Mouse (Mus musculus): ENCODE results near the gene BC005537. TPM values are rescaled to one million over a fixed set of nuclear protein-coding genes. Genes with fewer than 3 reads are reported as not detected.

BC005537 gene
- polyA plus RNA-seq, 1 experiment from 2014 or later: 20.8 TPM

GRCm38 (mm10) chr13:24861084-24861483 lies 59.6 kb downstream of the BC005537 start:
- no peak overlapping the region for H3K4me3 ChIP-seq
- H3K9ac ChIP-seq: no peak overlapping the region
- WGBS: 82% methylated on average over 12 of the region's 12 CpGs
- no peak for ATAC-seq (ENCODE audit: low FRiP score)
- no peak overlapping the region for H3K4me2 ChIP-seq (replicated peaks)
- H3K27me3 ChIP-seq: no peaks in the 10 kb centered on the region
- H3K36me3 ChIP-seq: no peaks in the 10 kb centered on the region
- no peaks in the 10 kb centered on the region for H3K9me3 ChIP-seq (replicated peaks)
- no peaks in the 10 kb centered on the region for H3K4me1 ChIP-seq
- no peak overlapping the region for H3K27ac ChIP-seq

DNA sequence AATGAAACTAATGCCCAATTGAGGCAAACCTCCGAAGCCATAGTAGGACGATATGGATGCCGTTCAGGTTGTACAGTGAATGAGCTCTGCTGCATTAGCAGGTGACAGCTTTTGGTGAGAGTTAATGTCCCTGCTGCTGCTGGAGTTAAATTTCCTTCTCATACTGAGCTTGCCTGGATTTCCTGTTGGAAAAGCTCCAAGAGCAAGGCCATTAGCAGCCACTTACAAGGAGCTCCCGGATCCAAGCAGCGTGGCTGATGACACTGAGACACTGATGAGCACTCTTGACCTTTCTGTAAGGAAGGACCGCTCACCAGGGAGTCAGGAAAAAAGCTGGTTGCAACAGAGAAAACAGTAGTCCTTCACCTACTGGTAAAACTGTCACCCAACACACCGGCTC lies 60.6 kb downstream of the BC005537 start:
- 81% methylated on average over 7 of the region's 7 CpGs for WGBS
- Histone ChIP-seq H3K27me3 (no peaks in the 10 kb centered on the region), H3K4me3 (no peak overlapping the region), H3K4me2 (replicated peaks) (no peak overlapping the region), H3K27ac (no peak overlapping the region), H3K9ac (no peak overlapping the region), H3K36me3 (no peaks in the 10 kb centered on the region), H3K4me1 (no peaks in the 10 kb centered on the region), H3K9me3 (replicated peaks) (no peaks in the 10 kb centered on the region)
- no peak for ATAC-seq (ENCODE audit: low FRiP score)

- H3K9ac ChIP-seq: no peak overlapping the region
- H3K4me3 ChIP-seq: no peak overlapping the region
- WGBS: 56% methylated on average over 7 of the region's 7 CpGs
- ATAC-seq (ENCODE audit: low FRiP score): no peak
- no peaks in the 10 kb centered on the region for H3K27me3 ChIP-seq
- no peaks in the 10 kb centered on the region for H3K9me3 ChIP-seq (replicated peaks)
- H3K36me3 ChIP-seq: no peaks in the 10 kb centered on the region
- H3K4me2 ChIP-seq (replicated peaks): no peak overlapping the region
- no peaks in the 10 kb centered on the region for H3K4me1 ChIP-seq
- H3K27ac ChIP-seq: no peak overlapping the region
Measured at GRCm38 (mm10) chr13:24862520-24862919, 61.1 kb downstream of the BC005537 start.

Other genes starting within 250 kb of the BC005537 start
- gene Ripor2, start 219.5 kb upstream of the BC005537 start, polyA plus RNA-seq (2016; fragmentation: Nextera tagmentation; extraction: Ambion mirVana): 16.3 and 22.3 TPM in 2 replicates
- not detected in 2 replicates for gene Armh2, start 60.4 kb upstream of the BC005537 start, polyA plus RNA-seq (2016; fragmentation: Nextera tagmentation; extraction: Ambion mirVana)
- 67.6 and 76.3 TPM in 2 replicates for gene Gmnn, start 39.7 kb upstream of the BC005537 start, polyA plus RNA-seq (2016; fragmentation: Nextera tagmentation; extraction: Ambion mirVana)
- gene Acot13, start 29.9 kb downstream of the BC005537 start, polyA plus RNA-seq (2016; fragmentation: Nextera tagmentation; extraction: Ambion mirVana): 39.7 and 50.8 TPM in 2 replicates
- 59.5 and 61.6 TPM in 2 replicates for gene Tdp2, start 30.0 kb downstream of the BC005537 start, polyA plus RNA-seq (2016; fragmentation: Nextera tagmentation; extraction: Ambion mirVana)
- 1.9 and 2.3 TPM in 2 replicates for gene D130043K22Rik, start 43.5 kb downstream of the BC005537 start, polyA plus RNA-seq (2016; fragmentation: Nextera tagmentation; extraction: Ambion mirVana)
- gene Aldh5a1, start 136.0 kb downstream of the BC005537 start, polyA plus RNA-seq (2016; fragmentation: Nextera tagmentation; extraction: Ambion mirVana): 8.9 and 9.3 TPM in 2 replicates
- gene Gpld1, start 141.5 kb downstream of the BC005537 start, polyA plus RNA-seq (2016; fragmentation: Nextera tagmentation; extraction: Ambion mirVana): 1.0 and 2.3 TPM in 2 replicates
- gene Mrs2, start 218.7 kb downstream of the BC005537 start, polyA plus RNA-seq (2016; fragmentation: Nextera tagmentation; extraction: Ambion mirVana): 26.1 and 31.9 TPM in 2 replicates